Mouse (Mus musculus): ENCODE data around the gene Dus4l. TPM values are rescaled to one million over a fixed set of nuclear protein-coding genes. Genes with fewer than 3 reads are reported as not detected.
"Not testable (repeated sequence)": the region's sequence is repeated elsewhere in the genome, so short reads cannot be mapped to it uniquely, and the experiment has no call there.

Gene Dus4l
- 1 to 10 TPM; 5.6 to 10.0 (median 9.0) TPM for total RNA-seq (2022)

- DNase-seq: peak; percentile 92
Measured at GRCm38 (mm10) chr12:31654197-31654964, at the start of gene Dus4l, which contains the start of gene Cog5. Gene Dus4l, minus strand, starts transcription at chr12:31654826. Gene Cog5, plus strand, starts transcription at chr12:31654869.

- DNase-seq: no peak
Measured at GRCm38 (mm10) chr12:31703904-31704303, 49.3 kb upstream of the Dus4l start.

- DNase-seq: no peak
Measured at GRCm38 (mm10) chr12:31701411-31701810, 46.8 kb upstream of the Dus4l start.

GRCm38 (mm10) chr12:31700623-31701347, 46.2 kb upstream of the Dus4l start:
- no peak for DNase-seq

GRCm38 (mm10) chr12:31693278-31693677, 38.7 kb upstream of the Dus4l start:
- DNase-seq: no peak

GRCm38 (mm10) chr12:31686679-31687078, 32.1 kb upstream of the Dus4l start:
- no peak for DNase-seq

GRCm38 (mm10) chr12:31667187-31667586, 12.6 kb upstream of the Dus4l start:
- DNase-seq: no peak

GRCm38 (mm10) chr12:31665999-31666398, 11.4 kb upstream of the Dus4l start:
- DNase-seq: no peak

GRCm38 (mm10) chr12:31656841-31657240, 2.2 kb upstream of the Dus4l start:
- no peak for DNase-seq

- DNase-seq: no peak
Measured at GRCm38 (mm10) chr12:31654965-31655477, 395 bp upstream of the Dus4l start.

GRCm38 (mm10) chr12:31653611-31654010, 1.0 kb downstream of the Dus4l start:
- DNase-seq: no peak

GRCm38 (mm10) chr12:31635240-31635607, 19.4 kb downstream of the Dus4l start:
- DNase-seq: no peak

- DNase-seq: peak; percentile 49
Measured at GRCm38 (mm10) chr12:31634343-31635239, 20.0 kb downstream of the Dus4l start, which contains the start of gene Bcap29. Gene Bcap29, minus strand, starts transcription at chr12:31634658.

- DNase-seq: no peak
Measured at GRCm38 (mm10) chr12:31633970-31634342, 20.7 kb downstream of the Dus4l start.

- not testable (repeated sequence) for DNase-seq
Measured at GRCm38 (mm10) chr12:31628396-31628795, 26.2 kb downstream of the Dus4l start.

GRCm38 (mm10) chr12:31625016-31625415, 29.6 kb downstream of the Dus4l start:
- no peak for DNase-seq

GRCm38 (mm10) chr12:31620106-31620505, 34.5 kb downstream of the Dus4l start:
- no peak for DNase-seq

- DNase-seq: no peak
Measured at GRCm38 (mm10) chr12:31613353-31613752, 41.3 kb downstream of the Dus4l start.

GRCm38 (mm10) chr12:31608138-31608537, 46.5 kb downstream of the Dus4l start:
- no peak for DNase-seq

- DNase-seq: no peak
Measured at GRCm38 (mm10) chr12:31604894-31605293, 49.7 kb downstream of the Dus4l start.

- DNase-seq: no peak
Measured at GRCm38 (mm10) chr12:31603586-31603985, 51.0 kb downstream of the Dus4l start.

- DNase-seq: no peak
Measured at GRCm38 (mm10) chr12:31594296-31594695, 60.3 kb downstream of the Dus4l start.

Data from adrenal gland, adult 8-10 months (tissue).